Comparison of ENCODE assay signal across 9 mouse cellular contexts in the genomic region with DNA sequence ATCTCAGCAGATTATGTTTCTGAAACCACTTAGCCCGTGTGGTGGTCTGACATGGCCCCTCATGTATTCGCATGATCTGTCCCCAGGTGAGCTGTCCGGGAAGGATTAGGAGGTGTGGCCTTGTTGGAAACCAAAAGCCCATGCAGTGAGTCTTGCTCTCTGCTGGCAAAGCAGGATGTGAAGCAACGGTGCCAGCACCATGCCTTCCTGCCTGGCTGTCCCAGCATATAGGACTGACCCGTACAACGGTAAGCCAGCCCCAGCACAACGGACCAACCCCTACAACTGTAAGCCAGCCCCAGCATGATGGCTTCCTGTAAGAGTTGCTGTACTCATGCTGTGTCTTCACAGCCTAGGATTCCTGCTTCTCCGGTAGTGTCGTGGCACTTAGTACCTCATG. TPM values are rescaled to one million over a fixed set of nuclear protein-coding genes. Genes with fewer than 3 reads are reported as not detected.
A peak's percentile ranks its signal among the peaks of the same experiment; 100 is the strongest.
DNase-seq lines count a peak whose midpoint lies in the region; ATAC-seq and TF ChIP-seq lines count a peak whose summit lies in the region.
"Had no signal": no experiment of that assay in that cellular context is flagged by ENCODE, and none has a peak within 500 bp of the region (broad histone marks: within the 10 kb centered on the region; RNA-seq: fewer than 3 reads in every experiment).

No protein-coding gene starts in this region.

- 42% methylated on average over 9 of the region's 9 CpGs for WGBS in lung, embryonic 14.5 days
- 37% methylated on average over 9 of the region's 9 CpGs for WGBS in lung, adult 2 months
- 41% methylated on average over 9 of the region's 9 CpGs for WGBS in embryonic facial prominence, embryonic 14.5 days
- WGBS in limb, embryonic 11.5 days = 62% methylated on average over 9 of the region's 9 CpGs
- WGBS in neural tube, embryonic 15.5 days = 66% methylated on average over 9 of the region's 9 CpGs

- intact Hi-C loops in left cerebral cortex, postnatal 10 days (cut with DNase I) = loop anchor here (2.0 kb wide), 1 partner anchor 72 kb away; no protein-coding TSS in a partner anchor

- H3K36me3 ChIP-seq in lung, embryonic 14.5 days (ENCODE audit: insufficient read depth) = peaks cover 61% of the 10 kb centered on the region
- peaks cover 53% of the 10 kb centered on the region for H3K36me3 ChIP-seq in embryonic facial prominence, embryonic 14.5 days (ENCODE audit: control insufficient read depth, insufficient read depth, low read length)
- H3K36me3 ChIP-seq in limb, embryonic 11.5 days (ENCODE audit: control insufficient read depth, insufficient read depth, low read length) = peaks cover 26% of the 10 kb centered on the region
- peaks cover 49% of the 10 kb centered on the region for H3K36me3 ChIP-seq in neural tube, embryonic 15.5 days

- no peak for ATAC-seq in lung, embryonic 14.5 days (ENCODE audit: insufficient read depth)
- no peak for ATAC-seq in embryonic facial prominence, embryonic 14.5 days (ENCODE audit: low read depth)
- no peak for ATAC-seq in limb, embryonic 11.5 days (ENCODE audit: insufficient number of reproducible peaks, low FRiP score, low TSS enrichment, low read depth)
- no peak for ATAC-seq in neural tube, embryonic 15.5 days (ENCODE audit: low FRiP score)

- no peaks in the 10 kb centered on the region for H3K9me3 ChIP-seq in lung, embryonic 14.5 days (ENCODE audit: low read depth, low read length)
- no peaks in the 10 kb centered on the region for H3K9me3 ChIP-seq in embryonic facial prominence, embryonic 14.5 days (ENCODE audit: control insufficient read depth, low read length)
- H3K9me3 ChIP-seq in limb, embryonic 11.5 days (ENCODE audit: control insufficient read depth, low read length) = no peaks in the 10 kb centered on the region
- H3K9me3 ChIP-seq in neural tube, embryonic 15.5 days (replicated peaks) = no peaks in the 10 kb centered on the region

- H3K4me1 ChIP-seq in lung, embryonic 14.5 days (ENCODE audit: insufficient read depth) = peaks cover 21% of the 10 kb centered on the region; the same call in 1 of the 2 replicates
- peaks cover 21% of the 10 kb centered on the region for H3K4me1 ChIP-seq in lung, adult 2 months (ENCODE audit: control insufficient read depth, insufficient read depth, low read length)
- peaks cover 33% of the 10 kb centered on the region for H3K4me1 ChIP-seq in embryonic facial prominence, embryonic 14.5 days (ENCODE audit: control insufficient read depth, insufficient read depth, low read length)
- H3K4me1 ChIP-seq in limb, embryonic 11.5 days (ENCODE audit: control insufficient read depth, insufficient read depth, low read length) = peaks cover 15% of the 10 kb centered on the region
- peaks cover 70% of the 10 kb centered on the region for H3K4me1 ChIP-seq in neural tube, embryonic 15.5 days

- H3K9ac ChIP-seq in lung, embryonic 14.5 days = peak overlapping the region; percentile 97
- H3K9ac ChIP-seq in embryonic facial prominence, embryonic 14.5 days (ENCODE audit: low read depth, low read length) = peak overlapping the region; percentile 94
- H3K9ac ChIP-seq in limb, embryonic 11.5 days (ENCODE audit: low read length) = peak overlapping the region; percentile 37
- peak overlapping the region; percentile 93; the same call in 1 of the 2 replicates for H3K9ac ChIP-seq in neural tube, embryonic 15.5 days (replicated peaks)

- no peak for TF ChIP-seq CTCF in lung, embryonic 14.5 days (IDR thresholded peaks at IDR 0.05; ENCODE audit: low read depth)
- TF ChIP-seq CTCF in lung, adult 2 months (IDR thresholded peaks at IDR 0.05; ENCODE audit: insufficient read depth, low read length) = no peak

- peak overlapping the region; percentile 83 for H3K4me3 ChIP-seq in lung, embryonic 14.5 days (ENCODE audit: low read depth, low read length)
- no peak overlapping the region for H3K4me3 ChIP-seq in lung, adult 2 months (replicated peaks; ENCODE audit: extremely low read depth, low read depth, low read length)
- H3K4me3 ChIP-seq in embryonic facial prominence, embryonic 14.5 days (ENCODE audit: low read depth, low read length) = peak overlapping the region; percentile 83
- H3K4me3 ChIP-seq in limb, embryonic 11.5 days (ENCODE audit: low read depth, low read length) = peak overlapping the region; percentile 58
- peak overlapping the region; percentile 86 for H3K4me3 ChIP-seq in neural tube, embryonic 15.5 days (replicated peaks)

- no peak for DNase-seq in lung, embryonic 14.5 days
- DNase-seq in lung, adult 2 months = no peak
- DNase-seq in embryonic facial prominence, embryonic 14.5 days (ENCODE audit: low spot score) = no peak
- DNase-seq in limb, embryonic 11.5 days (ENCODE audit: low spot score) = no peak
- DNase-seq in frontal cortex, postnatal 10 days (ENCODE audit: low spot score in 2 of 2) = no peak
- no peak for DNase-seq in left cerebral cortex, postnatal 10 days (ENCODE audit: extremely low spot score in 1 of 2, low spot score in 2 of 2)
- no peak for DNase-seq in right cerebral cortex, adult 2 months (ENCODE audit: low spot score in 2 of 2)
- DNase-seq: kidney, adult 2 months had no signal

- no peak for TF ChIP-seq POLR2A in lung, adult 2 months (IDR thresholded peaks at IDR 0.05; ENCODE audit: borderline replicate concordance, extremely low read depth, low read depth, low read length)

- no peak overlapping the region for H3K27ac ChIP-seq in lung, embryonic 14.5 days (ENCODE audit: low read depth)
- H3K27ac ChIP-seq in embryonic facial prominence, embryonic 14.5 days (replicated peaks; ENCODE audit: low read depth, low read length) = no peak overlapping the region
- H3K27ac ChIP-seq in limb, embryonic 11.5 days (replicated peaks; ENCODE audit: low read depth, low read length) = no peak overlapping the region
- H3K27ac ChIP-seq in neural tube, embryonic 15.5 days (replicated peaks) = no peak overlapping the region

- H3K4me2 ChIP-seq in lung, embryonic 14.5 days = peak overlapping the region; percentile 89
- H3K4me2 ChIP-seq in embryonic facial prominence, embryonic 14.5 days (ENCODE audit: low read depth, low read length) = peak overlapping the region; percentile 84
- peak overlapping the region; percentile 88 for H3K4me2 ChIP-seq in limb, embryonic 11.5 days (ENCODE audit: low read depth, severe bottlenecking)
- peak overlapping the region; percentile 88 for H3K4me2 ChIP-seq in neural tube, embryonic 15.5 days

- H3K27me3 ChIP-seq in lung, embryonic 14.5 days (ENCODE audit: insufficient read depth, low read length) = no peaks in the 10 kb centered on the region
- H3K27me3 ChIP-seq in embryonic facial prominence, embryonic 14.5 days (replicated peaks; ENCODE audit: control insufficient read depth, insufficient read depth, low read length) = no peaks in the 10 kb centered on the region
- H3K27me3 ChIP-seq in limb, embryonic 11.5 days (ENCODE audit: control insufficient read depth, insufficient read depth, low read length) = no peaks in the 10 kb centered on the region
- no peaks in the 10 kb centered on the region for H3K27me3 ChIP-seq in neural tube, embryonic 15.5 days (replicated peaks)

RNA-seq across cellular contexts. Expression of a gene that starts 11.2 kb away (rescaled TPM):
- 169 and 170 TPM in 2 replicates for polyA plus RNA-seq in lung, embryonic 14.5 days (2014; fragmentation: Nextera tagmentation; extraction: Ambion mirVana)
- 192 and 194 TPM in 2 replicates for polyA plus RNA-seq in lung, adult 2 months (2012; rRNA removed)
- 245 and 247 TPM in 2 replicates for polyA plus RNA-seq in embryonic facial prominence, embryonic 14.5 days (2014; fragmentation: Nextera tagmentation; extraction: Ambion mirVana)
- 136 and 149 TPM in 2 replicates for polyA plus RNA-seq in limb, embryonic 11.5 days (2014; fragmentation: Nextera tagmentation; extraction: Ambion mirVana)
- polyA plus RNA-seq in neural tube, embryonic 15.5 days (2015; fragmentation: Nextera tagmentation; extraction: Ambion mirVana) = 89.5 and 105 TPM in 2 replicates
- 10 to 100 TPM; 97.3 to 97.6 TPM for total RNA-seq in left cerebral cortex, postnatal 10 days (2021)

Comparison
In these comparisons a context has a peak if more than half of its experiments do, and no peak if none do; other contexts are left out.
1. H3K9ac ChIP-seq: peak in every context shown above with its lines; median percentile 97 in lung, embryonic 14.5 days; 94 in embryonic facial prominence, embryonic 14.5 days; 93 in neural tube, embryonic 15.5 days; 37 in limb, embryonic 11.5 days.